Mouse (Mus musculus) MEL-GATA-1-ER (cell line): ENCODE results near the gene Zfp148.
A peak's percentile ranks its signal among the peaks of the same experiment; 100 is the strongest.
"Not testable (repeated sequence)": the region's sequence is repeated elsewhere in the genome, so short reads cannot be mapped to it uniquely, and the experiment has no call there.

Experiments used
- DNase-seq: peaks from one replicate; pipeline ENCODE4 v3.0.0-alpha.2; 2012; ENCODE audit warnings: low read depth; ENCODE audit errors: extremely low read depth

Gene Zfp148

DNA sequence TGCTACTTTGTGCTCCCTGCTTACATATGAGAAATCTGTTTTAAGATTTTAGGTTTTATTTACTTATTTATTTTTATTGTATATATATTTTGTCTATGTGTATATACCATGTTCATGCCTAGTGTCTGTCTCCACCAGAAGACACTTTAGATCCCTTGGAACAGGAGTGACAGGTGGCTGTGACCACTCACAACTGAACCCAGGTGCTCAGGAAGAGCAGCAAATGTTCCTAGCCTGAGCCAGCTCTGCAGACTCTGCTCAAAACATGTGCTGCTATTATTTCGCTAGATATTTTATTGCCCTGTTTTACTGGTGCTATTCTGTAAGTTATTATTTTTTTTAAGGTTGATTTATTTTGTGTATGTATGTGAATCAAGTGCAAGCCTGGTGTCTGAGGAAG is 78.5 kb downstream of the Zfp148 start:
- no peak for DNase-seq

DNA sequence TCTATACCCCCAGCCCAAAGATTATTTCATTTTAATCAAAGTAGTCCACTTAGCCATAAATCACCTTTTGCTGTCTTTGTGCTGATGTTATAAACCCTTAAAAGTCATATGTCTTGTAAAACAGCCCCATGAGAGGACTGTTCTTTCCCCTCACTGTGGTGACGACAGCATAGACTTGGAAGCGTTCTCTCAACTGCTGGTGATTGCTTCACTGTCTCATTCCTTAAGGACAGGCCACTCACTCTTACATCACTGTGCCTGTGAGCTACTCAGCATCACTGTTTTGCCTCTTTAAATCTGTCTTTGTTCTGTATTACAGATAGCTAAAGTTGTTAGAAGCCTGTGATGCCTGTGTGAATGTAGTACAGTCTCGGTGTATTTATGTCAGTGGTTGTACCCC is 80.8 kb downstream of the Zfp148 start:
- no peak for DNase-seq

- no peak for DNase-seq
Observed at GRCm38 (mm10) chr16:33464509-33465241, 84.0 kb downstream of the Zfp148 start.

DNA sequence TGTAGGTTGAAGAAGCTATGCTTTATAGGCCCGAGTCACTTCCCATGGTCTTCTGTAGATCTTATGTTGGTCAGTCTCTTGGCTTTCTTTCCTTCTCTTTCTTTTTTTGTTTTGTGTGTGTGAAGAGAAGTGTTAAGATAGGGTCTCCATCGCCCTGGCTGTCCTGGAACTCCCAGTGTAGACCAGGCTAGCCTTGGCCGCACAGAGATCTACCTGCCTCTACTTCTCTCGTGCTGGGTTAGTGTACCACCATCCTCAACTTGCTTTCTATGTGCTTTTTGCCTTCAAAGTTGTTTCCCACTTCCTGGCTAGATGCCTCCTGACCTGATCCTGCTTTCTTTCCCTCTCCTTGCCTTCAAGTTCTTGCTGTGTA is 84.6 kb downstream of the Zfp148 start:
- no peak for DNase-seq

DNA sequence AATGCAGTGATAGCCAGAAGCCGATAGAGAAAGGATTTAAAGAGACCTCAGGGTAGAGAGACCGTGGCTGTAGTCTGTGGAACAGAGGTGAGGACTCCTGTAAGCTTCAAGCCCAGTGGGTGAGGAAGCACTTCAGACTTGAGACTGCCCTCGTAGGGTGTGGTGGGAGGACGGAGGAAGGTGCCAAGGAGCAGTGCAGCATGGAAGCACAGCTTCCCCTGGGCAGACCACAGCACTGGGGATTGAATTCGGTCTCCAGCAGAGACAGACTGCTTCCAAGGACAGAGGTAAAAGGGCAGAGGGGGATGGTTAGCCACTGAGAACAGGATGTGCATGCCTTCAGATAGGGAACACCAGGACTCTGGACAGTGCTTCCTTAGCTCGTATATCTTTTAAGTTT is 86.8 kb downstream of the Zfp148 start:
- no peak for DNase-seq

DNA sequence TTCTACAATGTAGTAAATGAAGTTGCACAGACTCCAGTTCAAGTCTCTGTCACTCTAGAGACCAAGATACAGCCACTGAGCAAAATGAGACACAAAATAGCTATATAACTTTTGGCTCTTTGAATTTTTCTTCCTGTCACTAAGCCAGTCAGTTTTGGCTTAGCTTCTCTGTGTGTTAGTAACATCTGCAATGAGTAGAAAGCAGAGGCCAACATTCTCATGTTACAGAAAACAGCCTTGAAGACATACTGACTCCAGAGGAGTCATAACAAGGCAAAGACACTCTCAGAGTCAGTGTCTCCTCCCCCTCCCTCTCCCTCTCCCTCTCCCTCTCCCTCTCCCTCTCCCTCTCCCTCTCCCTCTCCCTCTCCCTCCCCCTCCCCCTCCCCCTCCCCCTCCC is 89.3 kb downstream of the Zfp148 start:
- no peak for DNase-seq

GRCm38 (mm10) chr16:33474381-33474780 is 93.7 kb downstream of the Zfp148 start:
- peak; percentile 15 for DNase-seq

- DNase-seq = peak; percentile 17
Observed at GRCm38 (mm10) chr16:33479926-33480325, 99.3 kb downstream of the Zfp148 start.

DNA sequence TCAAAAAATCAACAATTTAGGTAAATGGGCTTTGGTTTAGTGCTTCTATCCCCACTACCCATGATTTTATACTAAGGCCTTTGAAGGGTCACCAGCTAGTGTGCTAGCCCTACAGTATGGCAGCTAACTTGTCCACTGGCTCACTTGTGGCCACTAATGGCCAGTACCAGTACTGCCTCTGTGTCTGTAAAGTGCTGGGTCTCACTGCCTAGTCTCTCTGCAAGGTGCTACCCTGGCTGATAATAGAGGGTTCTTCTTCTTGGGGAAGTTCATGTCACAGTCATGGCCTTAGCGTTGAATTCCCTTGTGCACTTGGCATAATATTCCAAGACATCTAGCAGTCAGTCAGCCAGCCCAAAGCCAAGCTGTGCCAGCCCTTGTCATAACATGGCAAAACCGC is 100.5 kb downstream of the Zfp148 start:
- no peak for DNase-seq

- DNase-seq = no peak
Observed at GRCm38 (mm10) chr16:33482309-33482708, 101.7 kb downstream of the Zfp148 start.

DNA sequence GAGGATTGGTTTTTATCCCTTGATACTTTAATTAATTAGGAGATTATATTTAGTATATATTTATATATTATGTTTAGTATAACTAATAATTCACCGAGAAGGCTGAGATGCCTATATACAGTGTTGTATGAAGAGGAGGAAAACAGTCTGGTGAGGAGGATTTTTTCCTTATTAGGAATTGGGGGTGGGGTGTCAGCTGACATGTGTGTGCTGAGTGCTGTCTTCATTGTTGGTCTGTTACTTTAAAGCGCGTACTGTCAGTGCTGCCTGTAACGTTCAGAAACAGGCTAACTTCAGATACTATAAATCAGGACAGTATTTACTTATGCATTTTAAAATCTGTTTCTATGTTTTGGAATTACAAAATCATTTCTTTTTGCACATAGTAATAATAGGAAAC is 107.1 kb downstream of the Zfp148 start:
- no peak for DNase-seq

- no peak for DNase-seq
Observed at GRCm38 (mm10) chr16:33494374-33494773, 113.7 kb downstream of the Zfp148 start.

GRCm38 (mm10) chr16:33508082-33508481 is 127.4 kb downstream of the Zfp148 start:
- DNase-seq = no peak

DNA sequence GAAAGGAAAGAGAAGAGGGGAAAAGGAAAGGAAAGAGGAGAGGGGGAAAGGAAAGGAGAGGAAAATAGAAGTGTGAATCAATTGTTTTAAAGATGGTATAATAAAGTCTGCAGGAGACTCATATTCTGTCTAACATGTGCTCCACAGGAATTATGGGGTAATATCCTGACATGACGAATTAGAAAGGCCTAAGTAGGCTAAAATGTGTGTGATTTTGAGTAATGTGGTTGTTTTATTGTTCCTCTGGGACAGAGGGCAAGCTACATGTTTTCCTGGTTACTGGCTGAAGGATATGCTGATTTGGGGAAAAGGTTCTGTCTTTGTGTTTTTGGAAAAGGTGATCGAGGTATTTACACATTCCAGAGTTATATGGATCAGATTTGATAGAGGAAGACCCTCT is 128.6 kb downstream of the Zfp148 start:
- DNase-seq = not testable (repeated sequence)

- not testable (repeated sequence) for DNase-seq
Observed at GRCm38 (mm10) chr16:33510856-33511255, 130.2 kb downstream of the Zfp148 start.

GRCm38 (mm10) chr16:33512555-33512954 is 131.9 kb downstream of the Zfp148 start:
- DNase-seq = no peak

DNA sequence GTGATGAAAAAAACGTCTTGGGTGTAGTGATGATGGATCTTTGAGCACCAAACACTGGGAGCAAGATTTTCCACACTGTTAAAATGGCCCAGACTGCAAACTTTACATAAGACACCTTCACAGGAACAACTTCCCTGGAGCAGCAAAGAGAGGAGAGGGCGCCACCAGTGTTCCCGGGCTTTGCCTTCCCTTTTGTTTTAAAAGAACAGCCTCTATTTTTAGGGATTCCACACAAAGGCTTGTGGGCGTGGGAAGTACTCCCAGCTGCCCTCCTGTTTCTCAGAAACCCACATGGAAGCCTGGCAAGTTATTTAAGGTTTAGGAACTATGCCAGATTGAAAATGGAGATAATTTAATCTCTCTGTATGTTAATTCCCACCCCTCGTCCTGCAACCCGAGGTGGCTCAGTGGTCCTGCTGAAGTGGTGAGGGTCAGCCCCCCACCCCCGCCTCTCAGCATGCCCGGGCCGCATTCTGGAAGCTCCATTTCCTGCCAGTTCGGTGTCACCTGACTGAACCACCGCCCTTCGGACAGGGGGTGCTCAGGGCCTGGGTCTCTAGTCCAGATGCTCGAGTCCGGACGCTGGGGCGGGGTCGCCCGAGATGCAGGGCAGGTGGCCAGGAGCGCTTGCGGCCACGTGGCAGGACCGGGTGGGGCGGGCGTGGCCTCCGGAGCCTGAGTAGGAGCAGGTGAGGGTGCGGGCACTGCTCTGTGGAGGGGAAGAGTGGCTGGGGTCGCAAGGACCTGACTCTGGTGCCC is 136.3 kb downstream of the Zfp148 start, which contains the start of gene Slc12a8:
Gene Slc12a8 (plus strand): TSS at position 522 of the 759 bp plus-strand sequence.
- DNase-seq = no peak

- DNase-seq = no peak
Observed at GRCm38 (mm10) chr16:33517627-33518026, 137.0 kb downstream of the Zfp148 start.

DNA sequence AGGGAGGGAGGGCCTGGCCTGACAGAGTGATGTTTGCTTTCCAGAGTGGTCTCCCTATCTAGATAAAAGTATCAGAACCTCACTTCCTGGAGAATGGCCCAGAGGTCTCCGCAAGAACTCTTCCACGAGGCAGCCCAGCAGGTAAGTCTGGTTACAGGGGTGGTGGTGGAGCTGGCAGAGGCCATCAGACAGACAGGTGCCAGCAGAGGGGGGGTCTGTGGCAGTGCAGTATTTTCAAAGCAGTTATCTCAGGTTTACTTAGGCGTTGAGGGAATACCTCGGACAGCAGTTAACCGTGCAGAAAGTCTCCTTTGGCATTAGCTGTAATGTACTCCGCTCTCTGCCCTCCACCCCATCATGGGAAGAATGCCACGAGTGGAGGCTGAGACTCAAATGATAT is 137.6 kb downstream of the Zfp148 start:
- DNase-seq = no peak

GRCm38 (mm10) chr16:33519916-33520568 is 139.4 kb downstream of the Zfp148 start:
- no peak for DNase-seq

GRCm38 (mm10) chr16:33522516-33522915 is 141.9 kb downstream of the Zfp148 start:
- DNase-seq = no peak

DNA sequence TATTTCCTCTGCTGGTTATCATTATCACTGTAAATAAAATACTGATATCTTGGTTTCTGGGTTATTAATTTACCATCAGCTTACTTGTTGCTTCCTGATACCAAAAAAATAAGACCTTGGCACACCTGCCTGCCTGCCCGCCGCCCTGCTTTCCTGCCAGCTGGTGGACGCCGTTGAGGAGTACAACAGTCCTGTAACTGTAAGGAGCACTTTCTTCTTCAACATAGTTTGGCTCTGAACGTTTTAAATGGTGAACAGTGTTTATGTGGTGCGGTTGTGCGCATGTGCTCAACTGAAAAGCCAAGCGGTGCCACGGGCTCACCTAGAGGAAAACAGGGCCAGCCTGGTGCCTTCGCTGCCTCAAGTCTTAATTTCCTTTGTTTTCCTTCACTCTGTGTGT is 142.9 kb downstream of the Zfp148 start:
- no peak for DNase-seq
